Mouse (Mus musculus) left cerebral cortex, adult 2 months (tissue): ENCODE measurements around the gene Sdc1. TPM values are rescaled to one million over a fixed set of nuclear protein-coding genes. Genes with fewer than 3 reads are reported as not detected.

Source experiments
- DNase-seq, 2 experiments: peaks; one replicate each; pipeline ENCODE4 v3.0.0; 2021 to 2022; ENCODE audit warnings: low spot score in 2 of 2, mixed read lengths in 1 of 2; ENCODE audit errors: extremely low spot score in 1 of 2
- H3K27ac ChIP-seq: fragments of 200-600 bp; 2 replicates; pipeline ENCODE4 v1.8.1; 2022
- H3K4me3 ChIP-seq: fragments of 200-600 bp; 2 replicates; pipeline ENCODE4 v1.8.1; 2022
- CTCF ChIP-seq: fragments of 200-600 bp; IDR thresholded peaks from 2 replicates; pipeline ENCODE4 v1.8.1; 2022; ENCODE audit warnings: antibody characterized with exemption, mild to moderate bottlenecking, moderate library complexity
- intact Hi-C: fragments of 180-260 bp; cut with DNase I; formaldehyde crosslinking; loops from one replicate; pipeline ENCODE4 v1.15.1; 2025
- total RNA-seq, 2 experiments: library from RNA; stranded (reverse); gene quantifications; 2 replicates each; pipeline ENCODE4 v1.2.3; 2021

Sdc1 gene
- total RNA-seq, 2 experiments from 2014 or later: 1.5 to 1.7 TPM

DNA sequence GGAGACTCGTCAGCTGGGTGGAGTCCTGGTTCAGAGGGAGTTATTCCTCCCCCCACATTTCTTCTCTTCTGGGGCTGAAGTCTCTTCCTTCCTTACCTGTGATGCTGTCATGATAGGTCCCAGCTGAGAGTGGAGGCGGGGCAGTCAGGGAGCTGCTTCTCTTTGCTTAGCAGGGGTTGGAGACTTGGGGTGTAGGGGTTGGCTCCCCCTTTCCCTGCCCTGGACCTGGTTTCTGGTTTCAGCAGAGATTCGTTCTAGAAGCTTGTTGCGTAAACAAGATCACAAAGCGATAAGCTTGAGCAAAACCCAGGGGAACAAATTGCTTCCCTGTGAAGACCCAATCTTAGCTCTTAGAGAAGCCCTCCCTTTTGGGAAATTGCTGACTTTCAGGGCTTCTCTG, 15.4 kb downstream of the Sdc1 start:
- no peak overlapping the region for H3K4me3 ChIP-seq
- no peak for DNase-seq
- TF ChIP-seq CTCF: no peak
- intact Hi-C loops: no loop called here
- H3K27ac ChIP-seq: no peak overlapping the region

DNA sequence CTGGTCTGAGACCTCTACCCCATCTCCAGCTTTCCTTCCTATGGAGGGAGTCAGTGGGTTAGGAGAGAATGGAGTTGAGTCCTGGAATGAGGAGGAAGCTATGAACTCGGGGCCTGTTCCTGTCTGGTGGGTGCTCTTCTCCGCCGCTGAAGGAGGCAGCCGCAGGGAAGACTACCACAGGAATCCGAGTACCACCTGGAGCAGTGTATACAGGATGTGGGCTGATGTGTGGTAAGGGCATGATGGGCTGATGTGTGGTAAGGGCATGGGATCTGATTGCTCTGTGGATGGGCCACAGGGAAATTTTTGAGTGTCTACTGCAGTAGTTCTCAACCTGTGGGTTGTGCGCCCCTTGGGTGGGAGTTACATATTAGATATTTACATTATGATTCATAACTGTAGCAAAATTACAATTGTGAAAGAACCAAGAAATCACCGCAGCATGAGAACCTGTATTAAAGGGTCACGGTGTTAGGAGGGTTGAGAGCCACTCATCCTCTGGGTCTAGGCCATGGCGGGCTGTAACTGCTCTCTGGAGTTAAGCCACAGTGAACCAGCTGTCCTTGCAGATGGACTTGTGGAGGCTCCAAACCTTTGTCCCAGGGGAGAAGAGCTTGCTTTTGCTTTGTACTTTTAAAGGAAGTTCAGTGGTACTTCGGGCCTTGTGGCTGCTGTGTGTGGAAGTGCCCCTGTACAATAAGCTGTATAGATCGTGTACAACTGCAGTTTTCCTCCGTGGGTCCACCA, 16.0 kb downstream of the Sdc1 start:
- intact Hi-C loops: no loop called here
- TF ChIP-seq CTCF: no peak

DNA sequence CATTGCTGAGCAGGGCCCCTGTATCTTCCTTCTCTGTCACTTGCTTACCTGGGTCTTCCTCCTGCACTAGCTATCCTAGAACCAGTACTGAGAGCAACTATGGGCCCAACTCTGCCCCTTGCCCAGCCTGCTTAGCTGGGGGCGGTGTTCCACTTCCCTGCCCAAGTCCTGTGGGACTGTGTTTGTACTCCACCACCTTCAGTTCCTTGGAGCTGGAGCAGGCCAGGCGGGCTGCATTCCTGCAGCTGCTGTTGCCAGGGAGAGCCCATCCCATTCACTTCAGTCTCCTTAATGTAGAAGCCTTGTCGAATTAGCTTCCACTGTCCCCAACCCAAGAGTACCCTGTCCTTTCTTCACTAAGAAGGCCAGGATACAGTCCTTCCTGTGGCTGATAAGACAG, 17.3 kb downstream of the Sdc1 start:
- no peak for DNase-seq
- Histone ChIP-seq H3K27ac (no peak overlapping the region), H3K4me3 (no peak overlapping the region)
- intact Hi-C loops: no loop called here
- TF ChIP-seq CTCF: no peak

More for the DNA sequence above, 16.0 kb downstream of the Sdc1 start:
- DNase-seq: no peak
- Histone ChIP-seq H3K4me3 (no peak overlapping the region), H3K27ac (no peak overlapping the region)

DNA sequence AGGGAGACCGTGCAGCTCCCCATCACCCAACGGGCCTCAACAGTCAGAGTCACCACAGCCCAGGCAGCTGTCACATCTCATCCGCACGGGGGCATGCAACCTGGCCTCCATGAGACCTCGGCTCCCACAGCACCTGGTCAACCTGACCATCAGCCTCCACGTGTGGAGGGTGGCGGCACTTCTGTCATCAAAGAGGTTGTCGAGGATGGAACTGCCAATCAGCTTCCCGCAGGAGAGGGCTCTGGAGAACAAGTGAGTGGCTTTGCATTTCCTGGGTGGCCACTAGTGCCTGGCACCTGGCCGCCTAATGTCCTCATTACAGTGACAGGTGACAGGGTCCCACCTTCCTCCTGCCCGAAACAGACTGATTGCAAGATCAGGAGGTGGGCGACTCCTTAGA, 19.5 kb downstream of the Sdc1 start:
- no peak overlapping the region for H3K4me3 ChIP-seq
- DNase-seq: no peak
- H3K27ac ChIP-seq: no peak overlapping the region
- intact Hi-C loops: no loop called here
- no peak for TF ChIP-seq CTCF

DNA sequence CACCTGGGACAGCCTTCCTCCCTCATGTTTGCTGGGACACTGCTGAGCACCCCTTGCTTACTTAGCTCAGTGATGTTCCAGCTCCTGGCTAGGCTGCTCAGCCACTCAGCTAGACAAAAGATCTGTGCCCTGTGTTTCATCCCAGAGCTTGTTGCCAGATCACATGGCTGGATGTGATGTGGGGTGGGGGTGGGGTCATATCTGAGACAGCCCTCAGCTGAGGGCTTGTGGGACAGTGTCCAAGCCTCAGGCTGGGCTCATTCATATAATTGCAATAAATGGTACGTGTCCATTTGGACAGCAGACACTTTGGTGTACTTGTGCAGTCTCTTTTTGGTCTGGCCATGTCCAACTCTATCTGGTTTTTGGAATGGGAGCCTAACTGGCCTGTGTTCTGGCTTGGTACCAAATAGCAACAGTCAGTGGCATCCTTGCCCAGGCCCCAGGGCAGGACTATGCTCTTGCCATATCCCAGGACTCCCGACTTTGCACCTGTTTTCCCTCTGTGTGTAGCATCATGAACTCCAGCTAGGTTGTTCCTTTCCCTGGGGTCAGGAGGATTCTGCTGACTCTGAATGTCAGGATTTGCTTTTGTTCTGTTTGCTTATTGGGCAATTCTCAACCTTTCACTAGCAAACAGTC, 22.4 kb downstream of the Sdc1 start:
- intact Hi-C loops: no loop called here
- TF ChIP-seq CTCF: no peak
- Histone ChIP-seq H3K4me3 (no peak overlapping the region), H3K27ac (no peak overlapping the region)
- no peak for DNase-seq

DNA sequence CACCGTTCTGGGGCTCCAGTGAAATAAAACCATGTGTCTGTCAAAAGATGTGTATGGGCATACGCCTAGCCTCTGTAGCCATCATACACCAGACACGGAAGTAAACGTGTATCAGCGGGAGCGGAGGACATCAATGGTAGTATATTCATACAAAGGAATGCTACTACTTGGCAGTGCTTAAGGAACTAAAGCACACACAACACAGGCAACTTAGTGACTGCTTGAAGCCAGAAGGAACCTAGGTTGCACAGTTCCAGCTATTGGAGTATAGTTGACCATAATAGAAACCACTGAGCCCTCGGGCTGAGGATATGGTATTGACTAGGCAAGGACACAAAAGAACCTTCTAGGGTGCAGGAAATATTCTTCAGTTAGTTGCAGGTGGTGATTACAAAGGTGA, 26.8 kb downstream of the Sdc1 start:
- TF ChIP-seq CTCF: no peak
- intact Hi-C loops: no loop called here
- Histone ChIP-seq H3K27ac (no peak overlapping the region), H3K4me3 (no peak overlapping the region)
- DNase-seq: no peak

DNA sequence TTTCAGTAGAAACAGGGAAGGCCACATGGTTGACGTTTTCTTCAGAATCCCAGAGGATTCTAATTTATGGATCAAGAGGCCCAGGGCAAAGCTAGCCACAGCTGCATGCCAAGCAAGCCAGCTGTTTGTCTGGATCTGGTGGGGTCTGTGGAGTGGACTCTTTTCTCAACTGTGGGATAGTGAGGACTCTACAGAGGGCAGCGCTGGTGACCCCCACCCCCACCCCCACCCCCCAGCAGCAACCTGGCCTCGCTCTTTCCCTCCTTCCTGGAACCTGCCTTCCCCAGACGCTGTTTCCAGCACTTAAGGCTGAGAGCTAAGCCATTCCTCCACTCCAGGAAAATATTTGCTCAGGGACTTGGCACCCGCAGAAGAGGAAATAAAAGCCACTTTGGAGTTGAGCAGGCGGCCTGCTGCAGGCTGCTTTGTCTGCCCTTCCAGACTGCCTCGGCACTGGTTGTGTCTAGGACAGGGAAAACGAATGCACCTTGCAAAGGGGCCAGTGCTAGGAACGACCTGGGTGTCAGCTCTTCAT, 27.4 kb downstream of the Sdc1 start:
- no peak for DNase-seq
- no peak overlapping the region for H3K4me3 ChIP-seq
- no peak overlapping the region for H3K27ac ChIP-seq
- intact Hi-C loops: no loop called here
- TF ChIP-seq CTCF: no peak

DNA sequence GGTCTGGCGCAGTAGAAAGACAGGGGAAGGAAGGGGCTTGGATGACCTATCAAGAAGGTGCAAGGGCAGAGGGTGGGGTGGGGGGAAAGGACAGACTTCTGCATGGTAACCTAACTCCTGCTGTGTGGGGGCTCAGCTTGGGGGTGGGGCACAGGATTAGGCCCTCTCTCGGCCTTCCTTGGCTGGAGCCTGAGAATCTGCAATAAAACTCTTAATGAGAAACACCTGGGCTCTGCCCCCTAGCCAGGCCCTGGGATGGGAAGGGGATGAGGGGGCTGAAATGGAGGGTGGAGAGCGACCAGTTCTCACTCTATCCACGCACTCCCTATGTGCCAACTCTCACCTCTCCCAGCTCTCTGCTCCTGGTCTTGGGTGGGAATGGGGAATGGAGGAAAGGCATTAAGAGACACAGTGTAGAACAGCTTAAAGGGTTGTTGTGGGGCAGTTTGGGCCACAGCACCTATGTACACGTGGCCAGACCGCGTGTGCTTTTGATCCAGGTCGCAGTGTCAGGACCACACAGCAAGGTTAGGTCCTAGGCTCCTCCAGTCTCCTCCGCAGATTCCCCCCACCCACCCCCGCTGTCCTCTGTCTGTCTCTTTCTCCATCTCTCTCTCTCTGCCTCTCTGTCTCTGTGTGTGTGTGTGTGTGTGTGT, 32.4 kb downstream of the Sdc1 start:
- DNase-seq: no peak
- H3K27ac ChIP-seq: no peak overlapping the region
- no peak overlapping the region for H3K4me3 ChIP-seq
- intact Hi-C loops: no loop called here
- no peak for TF ChIP-seq CTCF

DNA sequence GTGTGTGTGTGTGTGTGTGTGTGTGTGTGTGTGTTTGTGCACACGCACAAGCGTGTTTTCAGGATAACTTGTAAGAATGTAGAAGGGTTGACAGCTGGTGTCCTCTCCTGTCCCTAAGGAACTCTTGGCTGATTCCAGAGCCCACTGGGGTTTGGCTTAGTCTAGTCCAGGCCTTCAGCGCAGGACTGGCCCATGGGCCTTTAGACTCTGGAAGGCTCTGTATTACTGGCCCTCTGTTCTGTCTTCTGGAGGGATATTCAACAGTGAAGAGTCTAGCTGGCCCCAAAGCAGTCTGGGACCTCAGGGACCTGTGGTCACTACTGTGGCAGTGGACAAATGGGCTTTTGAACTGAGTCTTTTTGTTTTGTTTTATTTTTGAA, 32.9 kb downstream of the Sdc1 start:
- H3K4me3 ChIP-seq: no peak overlapping the region
- TF ChIP-seq CTCF: no peak
- no peak for DNase-seq
- no peak overlapping the region for H3K27ac ChIP-seq
- intact Hi-C loops: no loop called here

DNA sequence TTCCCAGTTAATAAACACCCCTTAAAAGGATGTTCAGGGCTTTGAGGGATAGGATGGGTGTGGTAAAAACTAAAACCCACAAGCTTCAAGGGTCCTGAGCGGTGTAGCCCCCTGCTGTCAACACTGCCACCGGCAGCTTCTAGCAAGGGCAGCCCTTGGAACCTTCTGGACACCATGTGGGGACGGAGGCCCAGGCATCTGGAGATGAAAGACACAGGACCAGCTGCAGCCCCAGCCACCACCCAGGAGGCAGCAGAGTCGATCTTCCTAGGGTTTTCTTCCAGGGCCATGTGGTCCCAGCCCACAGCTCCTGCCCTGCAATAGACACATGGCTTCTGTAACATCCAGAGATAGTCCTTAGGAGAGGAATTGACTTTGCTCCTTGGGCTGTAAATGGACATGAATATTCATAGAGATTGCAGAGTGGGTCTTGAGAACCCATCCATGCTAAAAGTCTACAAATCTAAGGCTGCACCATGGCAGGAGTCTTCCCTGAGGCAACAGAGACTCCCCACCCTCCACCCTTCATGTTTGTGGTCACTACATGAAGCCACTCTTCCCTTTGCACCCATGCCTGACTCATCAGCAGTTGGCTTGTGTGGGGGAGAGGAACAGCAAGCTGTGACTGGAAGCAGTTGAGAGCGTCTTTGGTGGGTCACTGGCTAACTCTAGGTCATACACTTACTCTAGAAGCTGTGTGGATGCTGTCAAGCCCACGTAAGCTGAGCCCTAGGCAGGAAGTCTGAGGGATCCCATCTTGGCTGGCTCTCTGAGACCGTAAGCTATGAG, 34.0 kb downstream of the Sdc1 start:
- DNase-seq: no peak
- intact Hi-C loops: no loop called here
- no peak for TF ChIP-seq CTCF
- H3K4me3 ChIP-seq: no peak overlapping the region
- H3K27ac ChIP-seq: no peak overlapping the region

DNA sequence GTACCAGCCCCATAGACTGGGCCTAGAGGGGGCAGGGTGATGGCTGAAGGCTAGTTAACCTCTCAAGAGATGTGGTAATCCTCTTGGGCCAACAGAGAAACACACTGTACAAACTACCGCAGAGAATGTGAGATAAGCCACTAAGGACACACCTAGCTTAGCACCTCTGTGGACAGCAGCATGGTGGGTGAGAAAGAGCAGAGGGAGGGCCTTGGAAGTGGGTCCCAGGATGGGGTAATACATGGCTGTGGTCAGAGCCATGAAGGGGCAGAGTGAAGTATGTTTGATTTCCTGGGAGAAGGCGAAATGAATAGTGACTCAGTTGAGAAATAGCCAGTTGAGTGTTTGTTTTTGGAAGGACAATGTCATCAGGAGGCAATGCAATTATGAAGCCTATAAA, 38.0 kb downstream of the Sdc1 start:
- Histone ChIP-seq H3K4me3 (no peak overlapping the region), H3K27ac (no peak overlapping the region)
- intact Hi-C loops: no loop called here
- no peak for TF ChIP-seq CTCF
- DNase-seq: no peak

DNA sequence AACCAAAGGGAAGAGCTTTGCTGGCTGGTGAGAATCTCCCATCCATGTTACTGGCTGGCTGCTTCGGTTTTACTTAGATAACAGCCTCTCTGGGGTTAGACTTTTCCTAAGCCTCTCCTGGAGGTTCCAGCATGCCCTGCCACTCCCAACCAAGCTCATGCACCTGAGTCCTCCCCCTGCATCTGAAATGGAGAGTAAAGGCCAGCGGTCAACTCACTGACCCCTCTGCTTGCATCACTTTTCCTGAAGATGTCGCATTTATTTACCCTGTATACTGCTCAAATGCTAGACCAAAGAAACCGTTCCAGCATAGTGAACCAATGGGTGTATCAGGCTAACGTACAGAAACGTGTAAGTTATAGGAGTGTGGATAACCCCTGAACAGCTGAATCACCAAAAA, 38.5 kb downstream of the Sdc1 start:
- Histone ChIP-seq H3K27ac (no peak overlapping the region), H3K4me3 (no peak overlapping the region)
- TF ChIP-seq CTCF: no peak
- intact Hi-C loops: no loop called here
- DNase-seq: no peak
